Mouse (Mus musculus): ENCODE measurements around the gene Pcdh7. TPM values are rescaled to one million over a fixed set of nuclear protein-coding genes. Genes with fewer than 3 reads are reported as not detected.

Gene Pcdh7
- polyA plus RNA-seq, 1 experiment from 2014 or later: 28.1 TPM

GRCm38 (mm10) chr5:57778093-57778492 lies 60.3 kb downstream of the Pcdh7 start:
- H3K4me1 ChIP-seq: peaks cover 3% of the 10 kb centered on the region

GRCm38 (mm10) chr5:57779951-57780350 lies 62.2 kb downstream of the Pcdh7 start:
- H3K9ac ChIP-seq: no peak overlapping the region
- ATAC-seq (replicated peaks): no peak
- H3K4me2 ChIP-seq: no peak overlapping the region
- H3K4me1 ChIP-seq: peaks cover 3% of the 10 kb centered on the region
- H3K36me3 ChIP-seq (replicated peaks): no peaks in the 10 kb centered on the region
- no peaks in the 10 kb centered on the region for H3K27me3 ChIP-seq (replicated peaks)
- no peak overlapping the region for H3K27ac ChIP-seq
- H3K4me3 ChIP-seq: no peak overlapping the region
- H3K9me3 ChIP-seq: no peaks in the 10 kb centered on the region

More at GRCm38 (mm10) chr5:57778093-57778492, 60.3 kb downstream of the Pcdh7 start:
- no peaks in the 10 kb centered on the region for H3K9me3 ChIP-seq
- no peak for ATAC-seq (replicated peaks)
- WGBS: 19% methylated on average over 3 of the region's 3 CpGs
- no peaks in the 10 kb centered on the region for H3K27me3 ChIP-seq (replicated peaks)
- H3K9ac ChIP-seq: no peak overlapping the region
- H3K4me3 ChIP-seq: no peak overlapping the region
- H3K4me2 ChIP-seq: no peak overlapping the region
- H3K27ac ChIP-seq: no peak overlapping the region
- no peaks in the 10 kb centered on the region for H3K36me3 ChIP-seq (replicated peaks)

GRCm38 (mm10) chr5:57780574-57780973 lies 62.8 kb downstream of the Pcdh7 start:
- Histone ChIP-seq H3K9me3 (no peaks in the 10 kb centered on the region), H3K9ac (no peak overlapping the region), H3K36me3 (replicated peaks) (no peaks in the 10 kb centered on the region), H3K4me2 (no peak overlapping the region), H3K4me1 (peaks cover 6% of the 10 kb centered on the region), H3K4me3 (no peak overlapping the region), H3K27me3 (replicated peaks) (no peaks in the 10 kb centered on the region), H3K27ac (no peak overlapping the region)
- ATAC-seq (replicated peaks): no peak
- 91% methylated on average over 4 of the region's 4 CpGs for WGBS

DNA sequence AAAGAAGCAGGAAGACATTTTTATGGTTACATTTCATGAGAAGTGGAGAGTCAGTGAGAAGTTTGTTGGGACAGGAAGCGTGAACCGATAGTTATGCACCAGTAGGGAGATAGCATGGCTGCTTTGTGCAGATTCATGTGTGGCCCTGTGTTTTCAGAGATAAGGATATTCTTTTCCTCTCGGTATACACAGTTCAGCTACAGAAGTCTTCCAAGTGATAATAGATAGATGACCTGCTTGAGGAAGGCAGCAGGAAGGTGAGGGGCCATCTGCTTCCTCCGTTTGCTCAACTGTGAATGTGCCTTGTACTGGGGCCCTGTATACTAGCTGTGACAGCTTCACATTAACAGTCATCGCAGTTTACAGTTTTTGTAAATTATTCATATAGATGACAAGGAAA lies 64.2 kb downstream of the Pcdh7 start:
- H3K27me3 ChIP-seq (replicated peaks): no peaks in the 10 kb centered on the region
- no peak overlapping the region for H3K4me2 ChIP-seq
- H3K4me3 ChIP-seq: no peak overlapping the region
- H3K9ac ChIP-seq: no peak overlapping the region
- 82% methylated on average over 5 of the region's 5 CpGs for WGBS
- H3K36me3 ChIP-seq (replicated peaks): no peaks in the 10 kb centered on the region
- H3K27ac ChIP-seq: no peak overlapping the region
- ATAC-seq (replicated peaks): no peak
- no peaks in the 10 kb centered on the region for H3K9me3 ChIP-seq
- H3K4me1 ChIP-seq: peaks cover 6% of the 10 kb centered on the region

DNA sequence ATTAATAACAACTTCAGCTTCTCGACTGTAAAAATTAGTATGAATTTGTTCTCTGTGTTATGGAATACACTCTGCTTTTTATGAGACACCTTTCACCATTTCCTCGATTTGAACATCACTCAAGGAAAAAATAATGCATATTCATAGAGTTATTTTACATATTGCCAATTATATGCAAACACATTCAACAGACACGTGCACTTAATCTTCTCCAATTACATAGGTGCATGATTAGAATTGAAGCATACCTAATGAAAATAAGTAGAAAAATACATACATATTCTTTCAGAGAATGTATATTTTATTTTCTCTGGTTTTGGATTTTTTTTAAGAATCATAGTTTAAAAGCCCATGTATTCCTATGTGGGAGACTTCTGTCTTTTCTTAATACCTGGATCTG lies 64.8 kb downstream of the Pcdh7 start:
- no peak overlapping the region for H3K4me3 ChIP-seq
- no peak for ATAC-seq (replicated peaks)
- H3K27me3 ChIP-seq (replicated peaks): no peaks in the 10 kb centered on the region
- 57% methylated on average over 3 of the region's 3 CpGs for WGBS
- peaks cover 6% of the 10 kb centered on the region for H3K4me1 ChIP-seq
- no peaks in the 10 kb centered on the region for H3K36me3 ChIP-seq (replicated peaks)
- H3K9me3 ChIP-seq: no peaks in the 10 kb centered on the region
- H3K9ac ChIP-seq: no peak overlapping the region
- no peak overlapping the region for H3K27ac ChIP-seq
- no peak overlapping the region for H3K4me2 ChIP-seq

DNA sequence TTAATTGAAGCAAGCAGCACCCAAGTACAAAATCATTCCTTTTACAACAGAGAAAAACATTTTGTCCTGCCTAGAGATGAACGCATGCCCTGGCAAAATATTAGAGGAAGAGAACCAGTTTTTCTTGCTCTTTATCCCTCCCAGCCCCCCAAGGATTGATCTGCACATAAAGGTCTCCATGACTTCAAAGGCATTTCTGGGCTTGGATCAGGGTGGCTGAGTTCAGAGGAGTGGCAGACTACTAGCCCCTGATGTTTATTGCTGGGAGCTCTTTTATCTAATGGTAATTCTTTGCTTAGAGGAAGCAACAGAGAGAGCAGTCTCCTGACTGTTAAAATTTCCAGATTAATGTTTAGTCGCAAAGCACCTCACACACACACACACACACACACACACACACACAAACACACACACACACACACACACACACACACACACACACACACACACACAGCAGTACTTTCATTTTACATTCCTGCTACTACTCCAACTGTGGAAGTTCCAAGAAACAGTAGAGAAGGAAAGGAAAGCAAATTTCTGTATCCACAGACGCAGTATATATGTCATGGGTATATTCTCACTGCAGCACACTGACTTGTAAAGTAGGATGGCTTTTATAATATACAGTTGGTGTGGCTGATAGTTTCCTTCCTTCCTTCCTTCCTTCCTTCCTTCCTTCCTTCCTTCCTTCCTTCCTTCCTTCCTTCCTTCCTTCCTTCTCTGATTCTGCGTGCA lies 71.2 kb downstream of the Pcdh7 start:
- WGBS: 49% methylated on average over 4 of the region's 4 CpGs
- H3K4me3 ChIP-seq: no peak overlapping the region
- H3K27me3 ChIP-seq (replicated peaks): no peaks in the 10 kb centered on the region
- ATAC-seq (replicated peaks): peak; percentile 75
- no peak overlapping the region for H3K27ac ChIP-seq
- H3K36me3 ChIP-seq (replicated peaks): no peaks in the 10 kb centered on the region
- no peak overlapping the region for H3K4me2 ChIP-seq
- no peaks in the 10 kb centered on the region for H3K9me3 ChIP-seq
- H3K9ac ChIP-seq: no peak overlapping the region
- H3K4me1 ChIP-seq: peaks cover 3% of the 10 kb centered on the region; the same call in 1 of the 2 replicates

DNA sequence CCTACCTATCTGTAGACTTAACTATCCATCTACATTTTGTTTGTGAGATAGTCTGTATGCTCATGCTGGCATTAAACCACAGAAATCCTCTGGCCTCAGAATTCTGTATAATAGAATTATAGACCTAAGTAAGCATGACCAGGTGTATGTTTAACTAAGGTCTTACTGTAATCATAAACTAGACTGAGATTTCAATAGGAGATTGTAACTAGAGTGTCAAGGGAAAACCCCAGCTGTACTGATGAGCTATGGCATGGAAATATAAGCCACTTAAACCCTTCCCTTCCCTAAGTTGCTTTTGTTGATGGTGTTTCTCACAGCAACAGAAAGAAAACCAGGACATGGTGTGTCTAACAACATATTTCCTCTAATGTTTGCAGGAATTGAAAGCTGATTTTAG lies 78.6 kb downstream of the Pcdh7 start:
- no peaks in the 10 kb centered on the region for H3K27me3 ChIP-seq (replicated peaks)
- no peak for ATAC-seq (replicated peaks)

DNA sequence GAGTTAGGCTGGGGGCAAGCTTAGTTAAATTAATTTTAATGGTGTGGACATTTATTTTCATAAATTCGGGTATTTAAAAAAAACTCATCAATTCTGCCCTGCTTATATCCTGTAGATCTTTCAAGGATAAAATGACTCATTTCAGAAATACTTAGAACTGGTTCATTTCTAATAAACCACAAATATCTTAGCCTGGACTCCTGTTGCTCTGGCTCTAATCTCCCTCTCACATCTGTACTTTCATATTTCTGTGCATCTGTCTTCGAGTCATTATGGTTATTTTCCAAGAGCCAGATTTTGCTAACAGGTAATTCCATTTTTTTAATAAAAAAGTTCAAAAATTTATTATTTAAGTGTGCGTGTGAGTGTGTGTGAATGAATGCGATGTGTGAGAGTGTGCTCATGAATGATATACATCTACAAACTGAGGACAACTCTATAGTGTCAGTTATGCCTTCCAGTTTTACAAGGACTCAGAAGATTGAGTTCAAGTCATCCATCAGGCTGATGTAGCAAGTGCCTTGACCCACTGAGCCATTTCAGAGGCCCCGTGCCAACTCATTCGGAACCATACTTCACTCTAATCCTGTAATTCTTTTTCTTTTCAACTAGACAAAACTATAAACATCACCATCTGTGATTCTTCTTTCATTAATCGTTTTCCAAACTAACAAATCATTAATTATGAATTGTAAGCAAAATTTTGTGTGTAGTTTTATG lies 80.3 kb downstream of the Pcdh7 start:
- no peak for ATAC-seq (replicated peaks)

More for the DNA sequence above, 78.6 kb downstream of the Pcdh7 start:
- Histone ChIP-seq H3K36me3 (replicated peaks) (no peaks in the 10 kb centered on the region), H3K4me3 (no peak overlapping the region), H3K9ac (no peak overlapping the region), H3K27ac (no peak overlapping the region), H3K9me3 (no peaks in the 10 kb centered on the region), H3K4me1 (no peaks in the 10 kb centered on the region), H3K4me2 (no peak overlapping the region)

DNA sequence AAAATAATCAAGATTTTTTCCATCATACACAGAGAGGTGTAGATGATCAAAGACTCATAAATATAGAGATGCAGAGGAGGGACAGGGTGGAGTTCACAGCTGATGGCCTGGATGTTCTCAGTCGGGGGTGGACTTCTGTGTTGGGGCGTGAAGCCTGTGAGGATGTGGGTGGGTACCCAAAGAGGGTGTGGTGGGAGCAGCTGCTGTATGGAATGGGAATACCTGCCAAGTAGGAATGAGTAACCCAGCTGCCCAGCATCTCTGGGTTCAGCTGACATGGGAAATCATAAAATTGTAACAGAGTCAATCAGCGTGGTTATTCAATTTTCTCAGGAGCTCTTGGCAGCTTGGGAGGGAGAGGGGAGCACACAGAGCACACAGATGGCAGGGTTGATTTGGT lies 85.3 kb downstream of the Pcdh7 start:
- no peak overlapping the region for H3K27ac ChIP-seq
- no peak overlapping the region for H3K4me2 ChIP-seq
- no peaks in the 10 kb centered on the region for H3K9me3 ChIP-seq
- 79% methylated on average over 3 of the region's 3 CpGs for WGBS
- H3K4me3 ChIP-seq: no peak overlapping the region
- no peaks in the 10 kb centered on the region for H3K4me1 ChIP-seq
- ATAC-seq (replicated peaks): no peak
- H3K9ac ChIP-seq: no peak overlapping the region
- H3K27me3 ChIP-seq (replicated peaks): no peaks in the 10 kb centered on the region
- H3K36me3 ChIP-seq (replicated peaks): no peaks in the 10 kb centered on the region

More for the DNA sequence above, 80.3 kb downstream of the Pcdh7 start:
- 83% methylated on average over 7 of the region's 7 CpGs for WGBS
- Histone ChIP-seq H3K36me3 (replicated peaks) (no peaks in the 10 kb centered on the region), H3K9me3 (no peaks in the 10 kb centered on the region), H3K4me2 (no peak overlapping the region), H3K4me3 (no peak overlapping the region), H3K27ac (no peak overlapping the region), H3K27me3 (replicated peaks) (no peaks in the 10 kb centered on the region), H3K4me1 (no peaks in the 10 kb centered on the region), H3K9ac (no peak overlapping the region)

- ATAC-seq (replicated peaks): no peak
- H3K27me3 ChIP-seq (replicated peaks): no peaks in the 10 kb centered on the region
- H3K9me3 ChIP-seq: no peaks in the 10 kb centered on the region
- no peak overlapping the region for H3K9ac ChIP-seq
- no peaks in the 10 kb centered on the region for H3K4me1 ChIP-seq
- H3K27ac ChIP-seq: no peak overlapping the region
- no peak overlapping the region for H3K4me3 ChIP-seq
- no peaks in the 10 kb centered on the region for H3K36me3 ChIP-seq (replicated peaks)
- WGBS: 84% methylated on average over 5 of the region's 5 CpGs
- H3K4me2 ChIP-seq: no peak overlapping the region
Observed at GRCm38 (mm10) chr5:57803890-57804289, 86.1 kb downstream of the Pcdh7 start.

DNA sequence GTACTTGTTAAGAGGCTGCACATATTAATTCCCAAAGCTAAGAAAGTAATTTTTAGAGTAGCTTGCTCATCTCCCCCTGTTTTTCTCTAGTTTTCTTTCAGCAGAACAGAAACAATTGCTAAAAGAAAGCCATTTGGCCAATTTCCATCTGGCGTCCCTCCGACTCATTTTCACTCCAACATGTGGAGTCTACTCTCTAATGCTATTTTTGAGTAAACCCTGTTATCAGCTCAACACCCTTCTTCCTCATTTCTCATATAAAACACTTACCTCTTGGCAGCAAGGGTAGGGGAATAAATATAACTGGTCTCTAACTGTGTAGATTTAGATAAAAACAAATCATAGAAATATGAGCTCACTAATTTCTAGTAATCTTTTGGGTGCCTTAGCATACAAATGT lies 89.6 kb downstream of the Pcdh7 start:
- no peak overlapping the region for H3K9ac ChIP-seq
- no peaks in the 10 kb centered on the region for H3K27me3 ChIP-seq (replicated peaks)
- no peaks in the 10 kb centered on the region for H3K36me3 ChIP-seq (replicated peaks)
- ATAC-seq (replicated peaks): no peak
- H3K27ac ChIP-seq: no peak overlapping the region
- no peaks in the 10 kb centered on the region for H3K9me3 ChIP-seq
- H3K4me3 ChIP-seq: no peak overlapping the region
- H3K4me1 ChIP-seq: no peaks in the 10 kb centered on the region
- 81% methylated on average over 2 of the region's 2 CpGs for WGBS
- H3K4me2 ChIP-seq: no peak overlapping the region

- no peaks in the 10 kb centered on the region for H3K27me3 ChIP-seq (replicated peaks)
- H3K9me3 ChIP-seq: no peaks in the 10 kb centered on the region
- H3K9ac ChIP-seq: no peak overlapping the region
- H3K36me3 ChIP-seq (replicated peaks): no peaks in the 10 kb centered on the region
- H3K4me1 ChIP-seq: no peaks in the 10 kb centered on the region
- no peak for ATAC-seq (replicated peaks)
- H3K4me2 ChIP-seq: no peak overlapping the region
- WGBS: 84% methylated on average over 1 of the region's 1 CpGs
- H3K4me3 ChIP-seq: no peak overlapping the region
- no peak overlapping the region for H3K27ac ChIP-seq
Observed at GRCm38 (mm10) chr5:57810641-57811040, 92.9 kb downstream of the Pcdh7 start.
